Mouse (Mus musculus): ENCODE results near the gene Frem1. TPM values are rescaled to one million over a fixed set of nuclear protein-coding genes. Genes with fewer than 3 reads are reported as not detected.

Gene Frem1
- total and polyA plus RNA-seq, 3 experiments = not detected

DNA sequence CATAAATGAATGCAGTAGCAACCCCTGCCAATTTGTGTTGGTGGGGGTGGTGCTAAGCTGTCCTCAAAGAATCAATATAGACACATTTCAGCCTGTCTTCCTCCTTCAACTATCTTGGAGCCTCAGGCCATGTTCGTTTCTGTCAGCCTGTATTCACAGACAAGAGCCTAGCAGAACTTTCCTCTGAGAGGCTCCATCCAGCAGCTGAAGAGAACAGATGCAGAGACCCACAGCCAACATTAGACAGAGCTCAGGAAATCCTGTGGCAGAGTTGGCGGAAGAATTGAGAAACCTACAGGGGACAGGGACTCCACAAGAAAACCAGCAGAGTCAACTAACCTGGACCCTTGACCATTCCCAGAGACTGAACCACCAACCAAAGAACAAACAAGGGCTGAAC lies 3.3 kb upstream of the Frem1 start:
- Histone ChIP-seq H3K9me3 (replicated peaks; ENCODE audit: low read length) (no peaks in the 10 kb centered on the region), H3K4me1 (ENCODE audit: control insufficient read depth in 1 of 2, insufficient read depth in 2 of 2) (peaks cover 0 to 3% of the 10 kb centered on the region in 2 experiments; a peak in 1 of 4 replicates), H3K27ac (ENCODE audit: insufficient read depth, low read depth) (no peak overlapping the region), H3K4me2 (ENCODE audit: insufficient read depth, low read depth, poor library complexity, severe bottlenecking) (no peak overlapping the region), H3K36me3 (replicated peaks in 1 of 2; ENCODE audit: control insufficient read depth in 1 of 2, insufficient read depth in 1 of 2, low read length in 1 of 2) (no peaks in the 10 kb centered on the region), H3K9ac (ENCODE audit: insufficient read depth, low read depth) (no peak overlapping the region), H3K79me2 (replicated peaks; ENCODE audit: control insufficient read depth, extremely low read depth, insufficient read depth, poor library complexity, severe bottlenecking) (no peaks in the 10 kb centered on the region), H3K4me3 (replicated peaks in 1 of 3; ENCODE audit: low read depth in 2 of 3, low read length in 2 of 3, poor library complexity in 1 of 3) (no peak overlapping the region), H3K27me3 (replicated peaks) (no peaks in the 10 kb centered on the region)
- dilution Hi-C loops (cut with MboI; ENCODE audit: extremely low pct_ligation_motif_present, extremely low pct_unique_long_range_greater_than_20kb, low sequenced_read_pairs) (no loop called here), in situ Hi-C loops (cut with MboI; ENCODE audit: low pct_ligation_motif_present, low pct_unique_long_range_greater_than_20kb, low sequenced_read_pairs) (no loop called here)
- TF ChIP-seq USF1 (IDR thresholded peaks at IDR 0.05; ENCODE audit: low read depth, low read length) (no peak), CHD2 (IDR thresholded peaks at IDR 0.05; ENCODE audit: low read length) (no peak), ZC3H11A (IDR thresholded peaks at IDR 0.05; ENCODE audit: low read depth, low read length) (no peak)
- no peak for DNase-seq (ENCODE audit: extremely low read depth)

DNA sequence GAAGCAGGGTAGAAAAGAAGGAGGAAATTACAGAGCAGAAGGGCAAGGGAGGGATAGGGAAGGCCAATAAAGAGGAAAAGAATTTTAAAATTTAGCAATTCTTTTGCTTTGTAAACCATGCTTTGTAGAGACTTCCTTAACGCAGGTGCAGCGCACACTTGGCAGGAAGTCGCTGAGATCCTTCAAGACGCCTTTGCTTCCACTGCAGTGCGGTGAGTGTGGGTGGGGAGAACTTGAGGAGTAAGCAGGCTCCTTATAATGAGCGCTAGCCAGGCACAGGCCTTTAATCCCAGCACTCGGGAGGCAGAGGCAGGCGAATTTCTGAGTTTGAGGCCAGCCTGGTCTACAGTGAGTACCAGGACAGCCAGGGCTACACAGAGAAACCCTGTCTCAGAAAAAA lies 1.1 kb upstream of the Frem1 start:
- H3K4me1 ChIP-seq (ENCODE audit: control insufficient read depth in 1 of 2, insufficient read depth in 2 of 2) = no peaks in the 10 kb centered on the region
- H3K9me3 ChIP-seq (replicated peaks; ENCODE audit: low read length) = no peaks in the 10 kb centered on the region
- H3K79me2 ChIP-seq (replicated peaks; ENCODE audit: control insufficient read depth, extremely low read depth, insufficient read depth, poor library complexity, severe bottlenecking) = no peaks in the 10 kb centered on the region
- TF ChIP-seq ZNF384 (IDR thresholded peaks at IDR 0.05; ENCODE audit: low read depth, low read length) (no peak), CTCF (conservative IDR thresholded peaks at IDR 0.05 in 1 of 2, IDR thresholded peaks at IDR 0.05 in 1 of 2; ENCODE audit: low read depth in 2 of 2, low read length in 2 of 2) (no peak), TCF12 (IDR thresholded peaks at IDR 0.05; ENCODE audit: low read depth, low read length) (no peak), MAFK (IDR thresholded peaks at IDR 0.05; ENCODE audit: insufficient replicate concordance, low read length) (no peak), RCOR1 (conservative IDR thresholded peaks at IDR 0.05; ENCODE audit: low read depth, low read length) (no peak), MAX (IDR thresholded peaks at IDR 0.05; ENCODE audit: low read length) (no peak), ZC3H11A (IDR thresholded peaks at IDR 0.05; ENCODE audit: low read depth, low read length) (no peak), ELF1 (IDR thresholded peaks at IDR 0.05; ENCODE audit: low read depth, low read length) (no peak), JUN (IDR thresholded peaks at IDR 0.05; ENCODE audit: insufficient read depth, low read depth, low read length) (no peak), UBTF (IDR thresholded peaks at IDR 0.05; ENCODE audit: low read depth, low read length) (no peak), SIN3A (IDR thresholded peaks at IDR 0.05; ENCODE audit: low read length) (no peak)
- in situ Hi-C loops (cut with MboI; ENCODE audit: low pct_ligation_motif_present, low pct_unique_long_range_greater_than_20kb, low sequenced_read_pairs) = no loop called here
- dilution Hi-C loops (cut with MboI; ENCODE audit: extremely low pct_ligation_motif_present, extremely low pct_unique_long_range_greater_than_20kb, low sequenced_read_pairs) = no loop called here
- H3K36me3 ChIP-seq (replicated peaks in 1 of 2; ENCODE audit: control insufficient read depth in 1 of 2, insufficient read depth in 1 of 2, low read length in 1 of 2) = no peaks in the 10 kb centered on the region
- no peaks in the 10 kb centered on the region for H3K27me3 ChIP-seq (replicated peaks)
- H3K4me3 ChIP-seq (replicated peaks in 1 of 3; ENCODE audit: low read depth in 2 of 3, low read length in 2 of 3, poor library complexity in 1 of 3) = no peak overlapping the region
- H3K27ac ChIP-seq (ENCODE audit: insufficient read depth, low read depth) = no peak overlapping the region
- DNase-seq (ENCODE audit: extremely low read depth) = no peak
- no peak overlapping the region for H3K9ac ChIP-seq (ENCODE audit: insufficient read depth, low read depth)
- H3K4me2 ChIP-seq (ENCODE audit: insufficient read depth, low read depth, poor library complexity, severe bottlenecking) = no peak overlapping the region

DNA sequence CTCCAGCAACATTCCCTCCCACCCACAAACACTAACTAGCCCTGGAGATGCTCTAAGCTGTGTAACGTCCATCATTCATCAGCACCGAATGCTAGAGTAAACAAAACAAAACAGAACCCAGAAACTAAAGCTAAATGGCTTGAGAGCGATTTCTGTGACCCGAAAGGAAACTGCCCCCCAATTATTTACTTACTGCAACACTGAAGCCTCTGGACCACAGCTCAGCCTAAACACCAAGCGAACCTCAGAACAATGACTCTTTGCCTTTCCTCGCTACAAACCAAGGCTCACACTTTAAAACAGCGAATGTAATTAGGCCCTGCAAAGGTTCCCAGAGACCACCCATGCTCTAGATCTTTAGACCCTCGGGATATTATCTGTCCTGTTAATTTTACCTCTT lies 963 bp downstream of the Frem1 start:
- no peaks in the 10 kb centered on the region for H3K9me3 ChIP-seq (replicated peaks; ENCODE audit: low read length)
- no peak overlapping the region for H3K4me3 ChIP-seq (replicated peaks in 1 of 3; ENCODE audit: low read depth in 2 of 3, low read length in 2 of 3, poor library complexity in 1 of 3)
- DNase-seq (ENCODE audit: extremely low read depth) = no peak
- H3K4me1 ChIP-seq (ENCODE audit: control insufficient read depth in 1 of 2, insufficient read depth in 2 of 2) = no peaks in the 10 kb centered on the region
- TF ChIP-seq MEF2A (IDR thresholded peaks at IDR 0.05; ENCODE audit: borderline replicate concordance, low read depth, low read length) (no peak), IRF4 (IDR thresholded peaks at IDR 0.05; ENCODE audit: low read depth, low read length) (no peak), CHD2 (IDR thresholded peaks at IDR 0.05; ENCODE audit: low read length) (no peak), JUND (conservative IDR thresholded peaks at IDR 0.05; ENCODE audit: low read depth, low read length) (no peak), PAX5 (IDR thresholded peaks at IDR 0.05; ENCODE audit: low read length) (no peak), GABPA (IDR thresholded peaks at IDR 0.05; ENCODE audit: insufficient replicate concordance, low read depth, low read length) (no peak), USF1 (IDR thresholded peaks at IDR 0.05; ENCODE audit: low read depth, low read length) (no peak), ELF1 (IDR thresholded peaks at IDR 0.05; ENCODE audit: low read depth, low read length) (no peak), UBTF (IDR thresholded peaks at IDR 0.05; ENCODE audit: low read depth, low read length) (no peak), ZC3H11A (IDR thresholded peaks at IDR 0.05; ENCODE audit: low read depth, low read length) (no peak), USF2 (conservative IDR thresholded peaks at IDR 0.05; ENCODE audit: low read depth, low read length) (no peak), MAZ (IDR thresholded peaks at IDR 0.05; ENCODE audit: low read depth, low read length) (no peak), ZNF384 (IDR thresholded peaks at IDR 0.05; ENCODE audit: low read depth, low read length) (no peak), NELFE (IDR thresholded peaks at IDR 0.05; ENCODE audit: low read depth, low read length) (no peak), CTCF (conservative IDR thresholded peaks at IDR 0.05 in 1 of 2, IDR thresholded peaks at IDR 0.05 in 1 of 2; ENCODE audit: low read depth in 2 of 2, low read length in 2 of 2) (no peak), SIN3A (IDR thresholded peaks at IDR 0.05; ENCODE audit: low read length) (no peak)
- no peaks in the 10 kb centered on the region for H3K79me2 ChIP-seq (replicated peaks; ENCODE audit: control insufficient read depth, extremely low read depth, insufficient read depth, poor library complexity, severe bottlenecking)
- no peak overlapping the region for H3K4me2 ChIP-seq (ENCODE audit: insufficient read depth, low read depth, poor library complexity, severe bottlenecking)
- dilution Hi-C loops (cut with MboI; ENCODE audit: extremely low pct_ligation_motif_present, extremely low pct_unique_long_range_greater_than_20kb, low sequenced_read_pairs) = no loop called here
- no peak overlapping the region for H3K27ac ChIP-seq (ENCODE audit: insufficient read depth, low read depth)
- H3K36me3 ChIP-seq (replicated peaks in 1 of 2; ENCODE audit: control insufficient read depth in 1 of 2, insufficient read depth in 1 of 2, low read length in 1 of 2) = no peaks in the 10 kb centered on the region
- H3K27me3 ChIP-seq (replicated peaks) = no peaks in the 10 kb centered on the region
- in situ Hi-C loops (cut with MboI; ENCODE audit: low pct_ligation_motif_present, low pct_unique_long_range_greater_than_20kb, low sequenced_read_pairs) = no loop called here
- H3K9ac ChIP-seq (ENCODE audit: insufficient read depth, low read depth) = no peak overlapping the region

Measured in CH12.LX (cell line).